ENCODE assay signal across 19 mouse cellular contexts in the genomic region with DNA sequence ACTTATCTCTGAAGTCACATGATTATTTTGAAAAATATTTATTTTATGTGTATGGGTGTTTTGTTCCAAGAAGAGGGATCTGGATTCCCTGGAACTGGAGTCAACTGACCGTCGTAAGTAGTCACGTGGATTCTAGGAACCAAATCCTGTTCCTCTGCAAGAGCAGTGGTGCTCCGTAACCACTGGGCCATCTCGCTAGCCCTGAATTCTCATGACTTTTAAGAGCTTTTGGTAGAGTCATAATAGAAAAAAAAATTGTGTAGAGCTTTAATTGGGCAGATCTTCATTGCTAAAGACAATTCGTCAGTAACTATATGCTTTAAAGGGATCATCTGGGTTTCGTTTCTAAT.
"Had no signal": no experiment of that assay in that cellular context is flagged by ENCODE, and none has a peak within 500 bp of the region (broad histone marks: within the 10 kb centered on the region; RNA-seq: fewer than 3 reads in every experiment).

No protein-coding gene starts in this region.

- H3K27me3 ChIP-seq: kidney, embryonic 15.5 days; limb, embryonic 13.5 days; liver, embryonic 13.5 days; neural tube, embryonic 12.5 days; neural tube, embryonic 15.5 days; stomach, embryonic 15.5 days had no signal

- H3K4me2 ChIP-seq: midbrain, embryonic 11.5 days had no signal

- H3K9me3 ChIP-seq: kidney, embryonic 15.5 days; limb, embryonic 10.5 days; limb, embryonic 13.5 days; liver, embryonic 13.5 days; neural tube, embryonic 12.5 days; neural tube, embryonic 15.5 days; stomach, embryonic 15.5 days had no signal

- H3K4me3 ChIP-seq: neural tube, embryonic 12.5 days; neural tube, embryonic 15.5 days had no signal

- H3K36me3 ChIP-seq: kidney, embryonic 15.5 days; limb, embryonic 10.5 days; limb, embryonic 13.5 days; liver, embryonic 13.5 days; neural tube, embryonic 12.5 days; neural tube, embryonic 15.5 days; stomach, embryonic 15.5 days had no signal

- H3K27ac ChIP-seq: kidney, embryonic 15.5 days; limb, embryonic 10.5 days; limb, embryonic 13.5 days; liver, embryonic 13.5 days; macrophage; neural tube, embryonic 12.5 days; neural tube, embryonic 15.5 days had no signal

- H3K9ac ChIP-seq: kidney, embryonic 15.5 days; lung, embryonic 14.5 days; neural tube, embryonic 12.5 days; neural tube, embryonic 15.5 days; stomach, embryonic 15.5 days had no signal

- DNase-seq: kidney, postnatal 10 days; layer of hippocampus, adult 9-11 months; liver, embryonic 13.5 days; lung, embryonic 14.5 days; midbrain, embryonic 14.5 days; right cerebral cortex, adult 18-20 months; right cerebral cortex, postnatal 14 days; right cerebral cortex, postnatal 4 days; spleen, adult 18-20 months; thymus, postnatal 36 days had no signal

- ATAC-seq: lung, postnatal 0 days had no signal
